Mouse (Mus musculus) bone marrow macrophage, adult 2 months (primary cell): ENCODE results near the gene Angptl4.

Experiments
- CTCF ChIP-seq: IDR thresholded peaks from 2 replicates; pipeline ENCODE4 v1.5.1; 2012; ENCODE audit warnings: low read depth, mild to moderate bottlenecking, low read length, moderate library complexity
- POLR2A ChIP-seq: IDR thresholded peaks from 2 replicates; pipeline ENCODE4 v1.6.1; 2012; ENCODE audit warnings: mild to moderate bottlenecking, low read depth, low read length, borderline replicate concordance

- TF ChIP-seq POLR2A (no peak), CTCF (no peak)
Measured at GRCm38 (mm10) chr17:33751181-33751580, 30.4 kb downstream of the Angptl4 start.
